ENCODE assay signal across 8 mouse cellular contexts in the genomic region with DNA sequence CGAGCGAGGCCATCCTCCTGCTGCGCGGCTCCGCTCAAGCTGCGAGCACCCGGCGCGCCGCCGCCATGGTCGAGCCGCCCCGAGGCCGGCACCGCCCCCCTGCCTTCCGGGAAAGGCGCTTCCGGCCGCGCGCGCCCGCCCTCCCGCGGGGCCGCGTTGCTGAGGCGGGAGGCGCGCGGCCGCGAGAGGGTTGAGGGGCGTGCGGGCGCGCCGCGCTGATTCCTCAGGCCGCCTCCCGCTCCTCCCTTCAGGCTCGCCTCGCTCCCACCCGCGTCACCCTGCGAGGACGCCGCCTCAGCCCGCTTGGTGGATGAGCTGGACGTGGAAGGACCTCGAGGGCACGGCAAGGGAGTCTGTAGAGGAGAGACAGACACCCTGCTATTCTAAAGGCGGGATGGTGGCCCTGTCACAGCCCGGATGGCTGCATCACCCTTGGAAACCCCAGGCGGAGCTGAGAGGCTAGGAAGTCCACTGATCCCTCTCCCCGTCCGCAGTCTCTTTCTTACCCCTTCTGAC. TPM values are rescaled to one million over a fixed set of nuclear protein-coding genes. Genes with fewer than 3 reads are reported as not detected.
DNase-seq lines count a peak whose midpoint lies in the region; ATAC-seq and TF ChIP-seq lines count a peak whose summit lies in the region.

A gene (minus strand): TSS at position 53 of the 516 bp plus-strand sequence.

- peak; percentile 94 for ATAC-seq in forebrain, embryonic 15.5 days (replicated peaks)
- peak; percentile 91 for ATAC-seq in neural tube, embryonic 15.5 days (ENCODE audit: low FRiP score)

- H3K4me1 ChIP-seq in CH12.LX (ENCODE audit: control insufficient read depth in 1 of 2, insufficient read depth in 2 of 2): peaks cover 8 to 33% of the 10 kb centered on the region in 2 experiments
- peaks cover 43% of the 10 kb centered on the region for H3K4me1 ChIP-seq in forebrain, embryonic 15.5 days
- H3K4me1 ChIP-seq in lung, adult 2 months (ENCODE audit: control insufficient read depth, insufficient read depth, low read length): peaks cover 24% of the 10 kb centered on the region
- H3K4me1 ChIP-seq in neural tube, embryonic 15.5 days: peaks cover 31% of the 10 kb centered on the region

- intact Hi-C loops in heart, postnatal 14 days (cut with DNase I): loop anchor here (2.0 to 5.0 kb wide), 3 partner anchors 29 to 105 kb away; a partner anchor contains a TSS

- H3K27ac ChIP-seq in CH12.LX (ENCODE audit: insufficient read depth, low read depth): peak within 1 kb of the TSS; percentile 64
- peak within 1 kb of the TSS; percentile 95 for H3K27ac ChIP-seq in forebrain, embryonic 15.5 days (replicated peaks)
- peak within 1 kb of the TSS; percentile 98 for H3K27ac ChIP-seq in neural tube, embryonic 15.5 days (replicated peaks)

- peak; percentile 58; the same call in 1 of the 2 replicates for TF ChIP-seq POLR2A in CH12.LX (IDR thresholded peaks at IDR 0.05; ENCODE audit: low read depth, low read length)
- peak; percentile 61; the same call in 1 of the 2 replicates for TF ChIP-seq POLR2A in lung, adult 2 months (IDR thresholded peaks at IDR 0.05; ENCODE audit: borderline replicate concordance, extremely low read depth, low read depth, low read length)

- no peak for TF ChIP-seq EP300 in CH12.LX (IDR thresholded peaks at IDR 0.05; ENCODE audit: low read length)

- dilution Hi-C loops in CH12.LX (cut with MboI; ENCODE audit: extremely low pct_ligation_motif_present, extremely low pct_unique_long_range_greater_than_20kb, low sequenced_read_pairs): no loop called here

- H3K79me2 ChIP-seq in CH12.LX (replicated peaks; ENCODE audit: control insufficient read depth, extremely low read depth, insufficient read depth, poor library complexity, severe bottlenecking): peaks cover 36% of the 10 kb centered on the region

- no peaks in the 10 kb centered on the region for H3K27me3 ChIP-seq in CH12.LX (replicated peaks)
- no peaks in the 10 kb centered on the region for H3K27me3 ChIP-seq in forebrain, embryonic 15.5 days
- H3K27me3 ChIP-seq in neural tube, embryonic 15.5 days (replicated peaks): no peaks in the 10 kb centered on the region

- TF ChIP-seq CTCF in CH12.LX (conservative IDR thresholded peaks at IDR 0.05 in 1 of 2, IDR thresholded peaks at IDR 0.05 in 1 of 2; ENCODE audit: low read depth in 2 of 2, low read length in 2 of 2): no peak
- TF ChIP-seq CTCF in lung, adult 2 months (IDR thresholded peaks at IDR 0.05; ENCODE audit: insufficient read depth, low read length): no peak

- peak within 1 kb of the TSS; percentile 76 to 89 (median 86) for H3K4me3 ChIP-seq in CH12.LX (replicated peaks in 1 of 3; ENCODE audit: low read depth in 2 of 3, low read length in 2 of 3, poor library complexity in 1 of 3)
- H3K4me3 ChIP-seq in forebrain, embryonic 15.5 days: peak within 1 kb of the TSS; percentile 70
- H3K4me3 ChIP-seq in lung, adult 2 months (replicated peaks; ENCODE audit: extremely low read depth, low read depth, low read length): peak within 1 kb of the TSS; percentile 85
- peak within 1 kb of the TSS; percentile 87 for H3K4me3 ChIP-seq in neural tube, embryonic 15.5 days (replicated peaks)

- TF ChIP-seq RAD21 in CH12.LX (IDR thresholded peaks at IDR 0.05; ENCODE audit: low read depth, low read length): no peak

- H3K9ac ChIP-seq in CH12.LX (ENCODE audit: insufficient read depth, low read depth): peak within 1 kb of the TSS; percentile 71
- H3K9ac ChIP-seq in forebrain, embryonic 15.5 days (replicated peaks): peak within 1 kb of the TSS; percentile 80
- peak within 1 kb of the TSS; percentile 92 for H3K9ac ChIP-seq in neural tube, embryonic 15.5 days (replicated peaks)

- in situ Hi-C loops in CH12.LX (cut with MboI; ENCODE audit: low pct_ligation_motif_present, low pct_unique_long_range_greater_than_20kb, low sequenced_read_pairs): no loop called here

- peak; percentile 59 for DNase-seq in CH12.LX (ENCODE audit: extremely low read depth)
- peak; percentile 71 for DNase-seq in c-Kit-negative CD71-positive TER-119-positive erythroid progenitor cells, embryonic 14.5 days (ENCODE audit: low read depth, low spot score)
- peak; percentile 92 to 95 for DNase-seq in heart, postnatal 14 days
- DNase-seq in layer of hippocampus, adult 18-20 months (ENCODE audit: low spot score in 2 of 2): peak; percentile 78 to 86
- peak; percentile 76 for DNase-seq in lung, adult 2 months
- DNase-seq in thymus, adult 18-20 months: peak; percentile 74 to 75

- no peaks in the 10 kb centered on the region for H3K9me3 ChIP-seq in CH12.LX (replicated peaks; ENCODE audit: low read length)
- H3K9me3 ChIP-seq in forebrain, embryonic 15.5 days: no peaks in the 10 kb centered on the region
- H3K9me3 ChIP-seq in neural tube, embryonic 15.5 days (replicated peaks): no peaks in the 10 kb centered on the region

- peak within 1 kb of the TSS; percentile 77 for H3K4me2 ChIP-seq in CH12.LX (ENCODE audit: insufficient read depth, low read depth, poor library complexity, severe bottlenecking)
- H3K4me2 ChIP-seq in forebrain, embryonic 15.5 days (replicated peaks): peak within 1 kb of the TSS; percentile 66
- peak within 1 kb of the TSS; percentile 63 for H3K4me2 ChIP-seq in neural tube, embryonic 15.5 days

- peaks cover 0 to 10% of the 10 kb centered on the region in 2 experiments for H3K36me3 ChIP-seq in CH12.LX (replicated peaks in 1 of 2; ENCODE audit: control insufficient read depth in 1 of 2, insufficient read depth in 1 of 2, low read length in 1 of 2)
- no peaks in the 10 kb centered on the region for H3K36me3 ChIP-seq in forebrain, embryonic 15.5 days
- H3K36me3 ChIP-seq in neural tube, embryonic 15.5 days: no peaks in the 10 kb centered on the region

- under 1% methylated on average over 47 of the region's 58 CpGs for WGBS in forebrain, embryonic 15.5 days
- under 1% methylated on average over 45 of the region's 58 CpGs for WGBS in lung, adult 2 months
- WGBS in neural tube, embryonic 15.5 days: under 1% methylated on average over 40 of the region's 58 CpGs

TF ChIP-seq in CH12.LX, 34 proteins besides CTCF, POLR2A, EP300 and RAD21:
- no peak for TF ChIP-seq JUND (conservative IDR thresholded peaks at IDR 0.05; ENCODE audit: low read depth, low read length)
- TF ChIP-seq NELFE (IDR thresholded peaks at IDR 0.05; ENCODE audit: low read depth, low read length): peak; percentile 52
- peak; percentile 18; the same call in 1 of the 2 replicates for TF ChIP-seq SIN3A (IDR thresholded peaks at IDR 0.05; ENCODE audit: low read length)
- TF ChIP-seq CHD2 (IDR thresholded peaks at IDR 0.05; ENCODE audit: low read length): no peak
- no peak for TF ChIP-seq ZKSCAN1 (IDR thresholded peaks at IDR 0.05; ENCODE audit: borderline replicate concordance, low read depth, low read length)
- TF ChIP-seq E2F4 (IDR thresholded peaks at IDR 0.05; ENCODE audit: insufficient replicate concordance, low read depth, low read length): no peak
- TF ChIP-seq NRF1 (IDR thresholded peaks at IDR 0.05; ENCODE audit: low read depth, low read length): no peak; the same call in 1 of the 2 replicates
- no peak for TF ChIP-seq RCOR1 (conservative IDR thresholded peaks at IDR 0.05; ENCODE audit: low read depth, low read length)
- TF ChIP-seq TCF12 (IDR thresholded peaks at IDR 0.05; ENCODE audit: low read depth, low read length): peak; percentile 47
- TF ChIP-seq KAT2A (IDR thresholded peaks at IDR 0.05; ENCODE audit: insufficient replicate concordance, low read length): 0 out of 2 replicates have a peak, but pooled peaks have one; percentile 34
- TF ChIP-seq ZNF384 (IDR thresholded peaks at IDR 0.05; ENCODE audit: low read depth, low read length): no peak
- no peak for TF ChIP-seq UBTF (IDR thresholded peaks at IDR 0.05; ENCODE audit: low read depth, low read length)
- TF ChIP-seq ELF1 (IDR thresholded peaks at IDR 0.05; ENCODE audit: low read depth, low read length): peak; percentile 74
- no peak for TF ChIP-seq SMC3 (IDR thresholded peaks at IDR 0.05; ENCODE audit: low read depth, low read length)
- TF ChIP-seq USF1 (IDR thresholded peaks at IDR 0.05; ENCODE audit: low read depth, low read length): no peak
- no peak for TF ChIP-seq MXI1 (IDR thresholded peaks at IDR 0.05; ENCODE audit: low read depth, low read length)
- no peak for TF ChIP-seq TBP (conservative IDR thresholded peaks at IDR 0.05; ENCODE audit: low read depth, low read length)
- TF ChIP-seq ZC3H11A (IDR thresholded peaks at IDR 0.05; ENCODE audit: low read depth, low read length): no peak
- no peak for TF ChIP-seq HCFC1 (IDR thresholded peaks at IDR 0.05; ENCODE audit: low read depth, low read length)
- no peak for TF ChIP-seq MAZ (IDR thresholded peaks at IDR 0.05; ENCODE audit: low read depth, low read length)
- TF ChIP-seq ETS1 (conservative IDR thresholded peaks at IDR 0.05; ENCODE audit: low read depth, low read length): no peak
- no peak for TF ChIP-seq POLR2AphosphoS2 (IDR thresholded peaks at IDR 0.05; ENCODE audit: low read depth, low read length)
- TF ChIP-seq JUN (IDR thresholded peaks at IDR 0.05; ENCODE audit: insufficient read depth, low read depth, low read length): no peak
- no peak for TF ChIP-seq USF2 (conservative IDR thresholded peaks at IDR 0.05; ENCODE audit: low read depth, low read length)
- no peak for TF ChIP-seq MAFK (IDR thresholded peaks at IDR 0.05; ENCODE audit: insufficient replicate concordance, low read length)
- TF ChIP-seq ZMIZ1 (IDR thresholded peaks at IDR 0.05; ENCODE audit: low read depth, low read length): no peak
- TF ChIP-seq MYC (IDR thresholded peaks at IDR 0.05; ENCODE audit: low read depth, low read length): no peak
- no peak for TF ChIP-seq CHD1 (IDR thresholded peaks at IDR 0.05; ENCODE audit: low read depth, low read length)
- no peak for TF ChIP-seq MEF2A (IDR thresholded peaks at IDR 0.05; ENCODE audit: borderline replicate concordance, low read depth, low read length)
- no peak for TF ChIP-seq PAX5 (IDR thresholded peaks at IDR 0.05; ENCODE audit: low read length)
- no peak for TF ChIP-seq GABPA (IDR thresholded peaks at IDR 0.05; ENCODE audit: insufficient replicate concordance, low read depth, low read length)
- no peak; the same call in 1 of the 2 replicates for TF ChIP-seq MAX (IDR thresholded peaks at IDR 0.05; ENCODE audit: low read length)

RNA-seq across cellular contexts. Expression of the gene that starts here (rescaled TPM):
- 45.8 and 48.0 TPM in 2 replicates for total RNA-seq in CH12.LX (2012; rRNA removed)
- total RNA-seq in CH12.LX (2014; rRNA removed): 67.1 and 79.3 TPM in 2 replicates
- 88.8 and 101 TPM in 2 replicates for polyA plus RNA-seq in CH12.LX (2012; ENCODE audit: insufficient read length, low read depth)
- polyA plus RNA-seq in forebrain, embryonic 15.5 days (2015; fragmentation: Nextera tagmentation; extraction: Ambion mirVana): 96.3 and 108 TPM in 2 replicates
- total RNA-seq in heart, postnatal 14 days (2021): 100 to 1,000 TPM; 135 TPM
- 100 to 1,000 TPM; 105 to 109 TPM for total RNA-seq in layer of hippocampus, adult 18-20 months (2021)
- 27.4 and 28.7 TPM in 2 replicates for polyA plus RNA-seq in lung, adult 2 months (2012; rRNA removed)
- 93.1 and 96.6 TPM in 2 replicates for polyA plus RNA-seq in neural tube, embryonic 15.5 days (2015; fragmentation: Nextera tagmentation; extraction: Ambion mirVana)

Comparison
In these comparisons a context has a peak if more than half of its experiments do, and no peak if none do; other contexts are left out.
1. Peak in every context shown above with its lines: DNase-seq, ATAC-seq, H3K4me3 ChIP-seq and H3K27ac ChIP-seq.